Mouse (Mus musculus) cortical plate, adult 2 months (tissue): Measurements from ENCODE around the gene Cnih1.

Experiments
- CTCF ChIP-seq: fragments of 200-500 bp; IDR thresholded peaks from 2 replicates; pipeline ENCODE4 v1.5.1; 2011; ENCODE audit warnings: mild to moderate bottlenecking, control low read depth, low read length; ENCODE audit not compliant: insufficient read depth; ENCODE audit errors: extremely low read depth
- POLR2A ChIP-seq: fragments of 200-500 bp; IDR thresholded peaks from 2 replicates; pipeline ENCODE4 v1.6.1; 2011; ENCODE audit warnings: mild to moderate bottlenecking, low read length, control low read depth; ENCODE audit not compliant: insufficient read depth; ENCODE audit errors: extremely low read depth

- peak; percentile 73 for TF ChIP-seq POLR2A
- no peak for TF ChIP-seq CTCF
These were observed 43.7 kb upstream of the Cnih1 start, which contains the start of gene Cgrrf1 for GRCm38 (mm10) chr14:46831837-46832333.
